Mouse (Mus musculus) cerebellum, adult 2 months (tissue): ENCODE results near the gene Prim1. TPM values are rescaled to one million over a fixed set of nuclear protein-coding genes. Genes with fewer than 3 reads are reported as not detected.

ENCODE experiments used
- DNase-seq, 2 experiments: peaks; one replicate each; pipeline ENCODE4 v3.0.0; 2021
- H3K27ac ChIP-seq: fragments of 200-500 bp; 2 replicates; pipeline ENCODE4 v1.5.1; 2012; ENCODE audit warnings: low read length, control low read depth, inconsistent platforms; ENCODE audit not compliant: insufficient read depth
- H3K27me3 ChIP-seq: fragments of 200-500 bp; 2 replicates; pipeline ENCODE4 v1.6.1; 2012; ENCODE audit warnings: inconsistent platforms, mild to moderate bottlenecking, low read length, moderate library complexity; ENCODE audit not compliant: control insufficient read depth, insufficient read depth
- H3K4me1 ChIP-seq: fragments of 200-500 bp; 2 replicates; pipeline ENCODE4 v1.6.1; 2011; ENCODE audit warnings: low read length; ENCODE audit not compliant: control insufficient read depth, insufficient read depth
- H3K4me3 ChIP-seq: fragments of 200-500 bp; replicated peaks from 2 replicates; pipeline ENCODE3; 2011; ENCODE audit warnings: mild to moderate bottlenecking, low read depth, low read length, control low read depth; ENCODE audit not compliant: insufficient read depth
- CTCF ChIP-seq: fragments of 200-500 bp; IDR thresholded peaks from 2 replicates; pipeline ENCODE4 v1.5.1; 2011; ENCODE audit warnings: low read depth, mild to moderate bottlenecking, control low read depth, low read length, moderate library complexity, borderline replicate concordance; ENCODE audit not compliant: insufficient read depth
- POLR2A ChIP-seq: fragments of 200-500 bp; IDR thresholded peaks from 2 replicates; pipeline ENCODE4 v1.6.1; 2011; ENCODE audit warnings: low read length, control low read depth, borderline replicate concordance; ENCODE audit not compliant: insufficient read depth
- WGBS: fragments of 180-500 bp; shearing (Covaris S2); methylation state at CpG from one replicate; pipeline ENCODE4 v1.1.7; 2018; 5-methylcytosine and 5-hydroxymethylcytosine counted together
- polyA plus RNA-seq: library from polyadenylated mRNA; depleted of rRNA; stranded (reverse); fragments of >200 nt; gene quantifications from 2 replicates; pipeline ENCODE4 v1.2.3, GENCODE M21; 2012

Prim1 gene
- polyA plus RNA-seq, 1 experiment = 17.4 TPM

DNA sequence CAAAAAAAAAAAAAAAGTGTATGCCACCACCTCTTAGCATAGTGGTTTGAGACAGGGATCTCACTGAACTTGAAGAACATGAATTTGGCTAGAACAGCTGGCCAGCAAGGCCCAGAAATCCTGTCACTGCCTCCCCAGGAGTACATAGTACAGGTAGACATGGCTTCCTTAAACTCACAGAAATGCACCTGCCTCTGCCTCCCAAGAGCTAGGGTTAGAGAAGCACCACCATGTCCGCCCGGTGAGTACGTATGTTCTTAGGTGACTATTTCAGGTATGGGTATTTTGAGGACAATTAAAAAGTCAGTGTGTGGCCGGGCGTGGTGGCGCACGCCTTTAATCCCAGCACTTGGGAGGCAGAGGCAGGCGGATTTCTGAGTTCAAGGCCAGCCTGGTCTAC, 38.0 kb downstream of the Prim1 start:
- WGBS = 94% methylated on average over 8 of the region's 8 CpGs

GRCm38 (mm10) chr10:128058184-128058583, 43.2 kb downstream of the Prim1 start:
- TF ChIP-seq CTCF (no peak), POLR2A (no peak)
- Histone ChIP-seq H3K27me3 (no peaks in the 10 kb centered on the region), H3K4me1 (peaks cover 9% of the 10 kb centered on the region; the same call in 1 of the 2 replicates), H3K4me3 (peak overlapping the region; percentile 97), H3K27ac (peak overlapping the region; percentile 96)
- WGBS = under 1% methylated on average over 18 of the region's 18 CpGs
- DNase-seq = no peak

More for the DNA sequence above, 38.0 kb downstream of the Prim1 start:
- Histone ChIP-seq H3K4me1 (peaks cover 4% of the 10 kb centered on the region; the same call in 1 of the 2 replicates), H3K27ac (no peak overlapping the region), H3K4me3 (no peak overlapping the region), H3K27me3 (no peaks in the 10 kb centered on the region)
- DNase-seq = no peak
- TF ChIP-seq CTCF (no peak), POLR2A (no peak)

- Histone ChIP-seq H3K4me3 (peak within 1 kb of the TSS; percentile 97), H3K27me3 (no peaks in the 10 kb centered on the region), H3K4me1 (peaks cover 9% of the 10 kb centered on the region; the same call in 1 of the 2 replicates), H3K27ac (peak within 1 kb of the TSS; percentile 96)
- WGBS = under 1% methylated on average over 72 of the region's 72 CpGs
- TF ChIP-seq CTCF = no peak
- peak; percentile 58; the same call in 1 of the 2 replicates for TF ChIP-seq POLR2A
- peak; percentile 97 to 98 for DNase-seq
Measured at GRCm38 (mm10) chr10:128058601-128059151, 43.7 kb downstream of the Prim1 start, which contains the start of gene Ptges3. Gene Ptges3, plus strand, starts transcription at chr10:128058954.

DNA sequence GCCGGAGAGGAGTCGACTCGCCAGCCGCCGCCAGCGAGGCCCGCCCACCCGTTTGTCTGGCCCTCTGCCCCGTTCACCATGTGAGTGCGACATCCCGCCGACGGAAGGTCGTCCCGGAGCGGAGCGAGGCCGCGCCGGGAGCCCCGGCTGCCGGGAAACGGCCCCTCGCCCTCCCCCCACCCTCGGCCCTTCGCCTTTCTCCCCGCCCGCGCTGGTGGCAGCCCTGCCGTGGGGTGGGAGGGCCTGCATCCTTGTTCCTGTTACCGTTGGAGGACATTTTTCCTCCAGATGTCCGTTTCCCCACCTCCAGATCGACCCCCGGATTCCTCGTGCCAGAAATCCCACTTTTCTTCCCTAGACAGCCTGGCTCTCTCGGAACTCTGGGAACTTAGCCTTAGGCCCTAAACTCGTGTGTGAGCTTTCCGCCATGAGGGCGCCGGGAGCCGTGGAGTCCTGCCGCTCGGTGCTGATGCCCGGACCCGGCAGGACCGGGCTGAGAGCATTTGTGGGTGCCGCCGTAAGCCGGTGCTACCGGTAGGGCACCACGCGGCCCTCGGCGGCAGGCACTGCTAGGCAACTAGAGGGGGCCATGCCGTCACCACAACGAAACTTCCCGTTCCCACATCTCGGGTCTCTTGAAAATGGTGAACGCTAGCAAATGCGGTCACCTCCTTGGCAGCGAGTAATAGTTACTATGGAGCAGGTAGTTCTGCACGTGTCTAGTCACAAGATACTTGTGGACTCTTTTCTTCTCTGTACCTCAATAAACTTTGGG, 44.4 kb downstream of the Prim1 start:
- DNase-seq = no peak
- Histone ChIP-seq H3K4me3 (peak overlapping the region; percentile 76), H3K4me1 (peaks cover 9% of the 10 kb centered on the region; the same call in 1 of the 2 replicates), H3K27ac (peak overlapping the region; percentile 68), H3K27me3 (no peaks in the 10 kb centered on the region)
- no peak for TF ChIP-seq CTCF
- no peak for TF ChIP-seq POLR2A
- WGBS = under 1% methylated on average over 62 of the region's 62 CpGs

DNA sequence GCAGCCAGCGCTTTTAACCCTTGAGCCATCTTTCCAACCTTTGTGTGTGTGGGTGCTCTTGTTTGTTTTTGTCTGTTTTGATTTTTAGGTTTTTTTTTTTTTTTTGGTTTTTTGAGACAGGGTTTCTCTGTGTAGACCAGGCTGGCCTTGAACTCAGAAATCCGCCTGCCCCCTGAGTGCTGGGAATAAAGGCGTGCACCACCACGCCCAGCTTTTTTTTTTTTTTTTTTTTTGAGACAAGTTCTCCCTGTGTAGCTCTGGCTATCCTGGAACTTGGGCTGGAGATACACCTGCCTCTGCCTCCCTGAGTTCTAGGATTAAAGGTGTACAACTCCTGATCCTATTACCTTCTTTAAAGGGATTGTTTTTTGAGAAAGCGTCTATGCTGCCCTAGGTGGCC, 46.1 kb downstream of the Prim1 start:
- no peak overlapping the region for H3K4me3 ChIP-seq
- no peak overlapping the region for H3K27ac ChIP-seq
- no peaks in the 10 kb centered on the region for H3K27me3 ChIP-seq
- DNase-seq = no peak
- H3K4me1 ChIP-seq = peaks cover 9% of the 10 kb centered on the region; the same call in 1 of the 2 replicates
- TF ChIP-seq POLR2A = no peak
- WGBS = 68% methylated on average over 5 of the region's 5 CpGs

- H3K27ac ChIP-seq = no peak overlapping the region
- WGBS = 95% methylated on average over 6 of the region's 6 CpGs
- no peaks in the 10 kb centered on the region for H3K27me3 ChIP-seq
- no peak for TF ChIP-seq POLR2A
- TF ChIP-seq CTCF = no peak
- no peak overlapping the region for H3K4me3 ChIP-seq
- DNase-seq = no peak
- H3K4me1 ChIP-seq = peaks cover 11% of the 10 kb centered on the region; the same call in 1 of the 2 replicates
Measured at GRCm38 (mm10) chr10:128062221-128062989, 47.4 kb downstream of the Prim1 start.

GRCm38 (mm10) chr10:128066072-128066471, 51.1 kb downstream of the Prim1 start:
- H3K27ac ChIP-seq = no peak overlapping the region
- H3K4me3 ChIP-seq = no peak overlapping the region
- 64% methylated on average over 5 of the region's 5 CpGs for WGBS
- H3K4me1 ChIP-seq = peaks cover 3% of the 10 kb centered on the region; the same call in 1 of the 2 replicates
- no peaks in the 10 kb centered on the region for H3K27me3 ChIP-seq
- no peak for DNase-seq
- TF ChIP-seq CTCF (no peak), POLR2A (no peak)
